Mouse (Mus musculus) embryo, embryonic 10.5 days (tissue): ENCODE results near the gene Adgre5.

Experiments
- DNase-seq: peaks from one replicate; pipeline ENCODE4 v3.0.0-alpha.2; 2015; ENCODE audit warnings: low spot score

Adgre5 gene

DNA sequence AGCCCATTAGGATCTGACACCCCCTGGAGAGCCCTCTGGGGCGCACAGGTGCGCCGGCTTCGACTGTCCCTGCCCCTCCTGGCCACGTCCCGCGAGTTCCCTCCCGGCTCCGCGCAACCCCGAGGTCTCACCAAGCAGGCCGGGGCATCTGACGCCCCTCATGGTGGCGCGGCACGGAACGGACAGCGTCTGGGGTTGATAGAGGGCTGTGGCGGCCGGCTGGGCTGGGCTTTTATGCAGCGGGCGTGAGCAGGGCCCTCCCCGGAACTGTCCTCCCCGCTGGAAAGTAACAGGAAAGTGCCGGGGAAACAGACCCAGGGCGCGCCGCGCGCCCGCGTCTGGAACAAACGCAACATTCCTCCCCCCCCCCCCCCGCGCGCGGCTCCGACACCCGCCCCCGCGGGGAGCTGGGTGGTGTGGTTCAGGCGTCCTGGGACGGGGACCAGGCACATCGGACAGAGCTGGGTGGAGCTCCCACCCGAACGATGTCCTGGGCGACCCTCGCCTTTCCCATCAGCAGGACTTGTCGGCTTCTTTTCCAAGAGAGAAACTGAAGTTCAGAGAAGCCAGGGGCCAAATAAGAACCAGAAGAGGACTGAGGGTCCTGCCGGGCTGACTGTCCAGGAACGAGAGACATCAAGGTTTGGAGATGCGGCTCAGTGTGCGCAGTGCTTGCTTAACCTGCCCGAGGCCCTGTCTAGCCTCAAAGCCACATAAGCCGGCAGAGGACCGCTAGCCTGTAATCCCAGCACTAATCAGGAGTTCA lies at the start of gene Adgre5:
Gene Adgre5 (minus strand): TSS at position 351 of the 766 bp plus-strand sequence.
- DNase-seq, result peak; percentile 55

DNA sequence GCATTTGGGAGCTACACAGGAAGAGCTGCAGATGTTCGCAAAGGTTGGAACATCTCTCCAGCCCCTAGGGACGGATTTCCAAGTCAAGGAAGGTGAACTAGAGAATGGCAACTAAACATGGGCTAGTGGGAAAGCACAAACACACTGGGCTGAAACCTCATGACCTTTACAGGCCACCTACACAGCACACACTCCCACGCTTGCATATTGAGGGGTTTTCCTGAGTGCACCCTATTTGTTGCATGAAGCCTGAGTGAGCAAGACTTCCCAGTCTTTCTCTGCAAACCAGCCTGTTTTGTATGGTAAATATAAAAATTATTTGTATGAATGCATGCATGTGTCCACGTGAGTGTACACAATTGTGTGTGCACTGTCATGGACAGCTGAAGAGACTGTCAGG lies 48.7 kb upstream of the Adgre5 start:
- no peak for DNase-seq

DNA sequence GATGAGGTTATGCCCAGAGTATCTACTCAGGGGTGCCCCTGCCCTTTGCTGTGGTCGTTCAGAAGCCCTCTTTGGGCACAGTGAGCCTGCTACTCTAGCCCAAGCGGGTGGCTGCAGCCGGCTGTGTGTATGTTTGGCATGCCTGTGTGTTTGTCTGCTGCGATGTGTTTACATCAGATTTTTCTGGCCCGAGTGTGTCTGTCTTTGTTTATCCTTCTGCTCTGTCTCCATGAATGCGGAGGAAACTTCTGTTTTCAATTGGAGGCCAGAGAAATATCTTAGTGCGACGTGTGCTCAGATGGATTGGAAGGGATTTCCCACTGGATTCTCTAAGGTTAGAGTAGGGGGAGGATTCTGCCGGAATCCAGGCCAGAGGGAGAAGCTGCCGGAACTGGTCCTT lies 43.9 kb upstream of the Adgre5 start:
- no peak for DNase-seq

DNA sequence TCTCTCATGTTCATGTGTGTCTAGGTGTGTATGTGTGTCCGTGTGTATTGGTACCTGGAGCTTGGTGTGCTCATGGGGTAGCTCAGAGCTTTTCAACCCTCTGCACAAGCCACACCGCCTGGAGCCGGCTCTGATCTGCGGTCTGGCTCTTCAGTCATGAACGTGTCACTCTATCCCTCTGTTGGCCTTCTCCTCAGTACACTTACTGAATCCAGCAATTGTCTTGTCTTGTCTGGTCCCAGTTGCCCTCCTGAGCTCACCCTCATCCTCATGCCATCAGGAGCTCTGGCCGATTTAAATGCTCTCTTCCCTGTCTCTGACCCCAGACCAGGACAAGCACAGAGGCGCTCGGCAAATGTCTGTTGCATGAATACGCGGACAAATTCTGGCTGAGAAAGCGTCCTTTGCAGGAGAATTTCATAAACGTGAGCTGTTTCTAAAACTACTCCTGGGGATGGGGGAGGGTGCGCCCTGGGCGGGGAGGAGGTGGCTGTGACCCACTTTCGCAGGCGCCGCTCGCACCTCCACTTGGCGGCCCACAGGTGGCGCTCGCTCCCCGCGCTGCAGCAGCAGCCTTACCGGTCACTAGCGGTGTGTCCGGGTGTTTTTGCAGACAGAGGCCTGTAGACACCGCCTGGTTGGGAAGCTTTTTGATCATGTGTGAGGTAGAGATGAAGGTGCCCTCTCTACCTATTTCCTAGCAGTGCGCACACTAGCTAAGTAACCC lies 41.9 kb upstream of the Adgre5 start:
- peak; percentile 81 for DNase-seq

DNA sequence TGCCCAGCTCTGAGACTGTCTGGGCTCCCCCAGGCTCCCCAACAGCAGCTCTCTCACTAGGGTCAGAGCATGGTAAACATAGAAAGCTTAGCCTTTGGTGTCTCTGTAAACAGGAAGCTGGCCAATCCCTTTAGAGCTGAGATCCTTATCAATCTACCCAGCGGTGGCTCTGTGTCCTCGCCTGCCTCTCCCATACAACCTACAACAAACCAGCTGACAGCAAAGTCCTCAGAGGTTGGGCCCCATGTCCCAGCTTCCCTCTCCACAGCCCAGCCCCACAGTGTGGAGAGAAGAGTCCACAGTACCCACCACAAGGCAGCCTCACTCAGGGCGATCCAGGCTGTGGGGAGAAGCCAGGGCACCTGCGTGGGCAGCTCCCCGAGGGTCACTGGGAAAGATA lies 38.5 kb upstream of the Adgre5 start:
- DNase-seq, result no peak

DNA sequence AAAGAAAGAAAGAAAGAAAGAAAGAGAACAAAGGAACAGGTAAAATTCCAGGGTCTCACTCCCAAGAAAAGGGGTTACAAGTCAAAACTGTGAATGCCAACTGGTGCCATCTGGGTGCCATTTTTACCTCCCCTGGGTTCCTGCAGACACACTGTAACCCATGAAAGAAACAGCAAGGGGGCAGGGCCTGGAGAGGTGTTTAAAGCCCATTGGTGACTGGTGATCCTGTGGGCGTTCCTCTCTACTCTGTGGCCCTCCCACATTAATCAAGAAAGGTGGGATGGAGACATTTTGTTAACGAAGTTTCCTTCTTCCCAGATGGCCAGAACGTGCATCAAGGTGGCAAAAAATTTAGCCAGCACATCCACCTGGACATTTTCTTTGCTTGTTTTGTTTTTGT lies 36.9 kb upstream of the Adgre5 start:
- no peak for DNase-seq

DNA sequence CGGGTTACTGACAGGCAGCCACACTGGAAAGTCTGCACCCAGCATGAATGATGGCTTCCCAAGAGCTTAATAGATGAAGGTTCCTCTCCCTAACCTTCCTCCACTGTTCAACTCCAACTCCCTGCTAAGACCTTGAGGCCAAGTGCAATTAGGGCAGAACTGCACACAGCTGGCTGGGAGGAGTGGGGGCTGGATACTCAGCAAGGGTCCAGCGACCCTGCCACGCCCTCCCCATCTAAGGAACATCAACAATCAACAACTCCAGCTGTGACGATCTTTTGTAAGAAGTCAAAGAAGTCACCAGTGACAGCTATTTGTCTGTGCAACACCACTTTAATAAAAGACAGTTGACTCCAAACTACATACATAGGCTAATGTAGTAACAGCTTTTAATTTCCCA lies 35.5 kb upstream of the Adgre5 start:
- no peak for DNase-seq

DNA sequence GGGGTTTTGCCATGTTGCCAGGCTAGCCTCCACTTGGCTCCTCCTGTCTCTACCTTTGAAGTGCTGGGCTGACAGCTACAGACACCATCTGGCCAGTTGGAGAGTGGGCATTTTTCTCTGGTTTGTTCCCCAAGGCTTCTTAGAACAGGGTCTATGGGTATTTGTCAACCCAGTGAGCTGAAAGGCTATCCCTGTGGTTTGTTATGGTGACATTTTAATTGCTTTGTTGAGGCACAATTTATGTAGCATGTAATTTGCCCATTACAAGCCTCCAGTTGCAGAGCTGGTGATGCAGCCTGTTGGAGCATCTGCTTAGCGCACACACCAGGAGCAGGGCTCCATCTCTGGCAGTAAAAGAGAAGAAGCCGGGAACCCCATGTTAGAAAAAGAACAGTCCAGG lies 33.1 kb upstream of the Adgre5 start:
- DNase-seq, result peak; percentile 47

DNA sequence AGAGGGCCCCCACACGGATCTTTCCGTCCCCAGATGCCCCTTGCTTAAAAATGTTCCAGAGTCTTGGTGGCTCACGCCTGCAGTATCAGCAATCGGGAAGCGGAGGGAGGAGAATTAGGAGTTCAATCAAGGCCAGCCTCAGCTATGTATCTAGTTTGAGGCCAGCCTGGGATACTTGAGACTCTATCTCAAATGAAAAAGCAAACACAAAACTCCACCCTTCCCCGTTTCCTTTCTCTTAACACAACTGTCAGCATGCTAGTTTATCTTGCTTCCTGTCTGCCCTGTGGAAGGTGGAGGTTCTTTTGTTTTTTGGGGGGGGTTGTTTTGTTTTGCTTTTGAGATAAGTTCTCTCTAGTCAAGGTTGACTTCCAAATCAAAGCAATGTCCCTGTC lies 32.3 kb upstream of the Adgre5 start:
- no peak for DNase-seq

DNA sequence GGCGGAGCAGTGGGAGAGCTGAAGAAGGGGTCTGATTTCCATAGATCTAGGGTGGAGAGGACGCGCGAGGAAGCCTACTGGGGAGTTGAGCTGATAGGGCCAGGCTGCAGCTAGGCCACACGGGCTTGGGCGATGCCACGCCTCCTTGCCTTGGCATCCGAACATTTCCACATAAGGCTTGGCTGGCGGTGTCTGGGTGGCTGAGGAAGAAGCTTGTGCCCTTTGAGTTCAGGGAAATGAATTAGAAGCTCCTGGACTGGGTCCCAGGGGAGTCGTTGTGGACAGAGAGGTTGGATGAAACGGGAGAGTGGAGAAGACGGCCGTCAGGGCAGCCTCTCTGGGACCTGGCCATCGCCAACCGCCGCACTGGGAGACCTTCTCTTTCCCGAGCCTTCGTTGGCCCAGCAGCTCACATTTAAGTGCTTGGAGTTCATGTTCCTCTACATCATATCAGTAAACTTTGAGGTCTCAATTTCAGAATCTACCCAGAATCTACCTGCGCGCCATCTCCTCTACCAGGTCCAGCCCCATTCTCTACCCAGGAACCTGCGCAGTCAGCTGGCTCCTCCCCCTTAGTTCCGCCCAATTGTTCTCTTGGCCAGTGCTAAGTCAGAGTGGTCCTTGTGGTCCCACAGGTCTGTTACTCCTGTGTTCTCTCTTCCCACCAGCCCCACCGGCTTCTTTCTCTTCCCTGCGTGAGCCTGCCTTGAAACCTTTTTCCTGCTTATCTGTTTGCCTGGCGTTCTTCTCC lies 31.8 kb upstream of the Adgre5 start:
- DNase-seq, result peak; percentile 60

DNA sequence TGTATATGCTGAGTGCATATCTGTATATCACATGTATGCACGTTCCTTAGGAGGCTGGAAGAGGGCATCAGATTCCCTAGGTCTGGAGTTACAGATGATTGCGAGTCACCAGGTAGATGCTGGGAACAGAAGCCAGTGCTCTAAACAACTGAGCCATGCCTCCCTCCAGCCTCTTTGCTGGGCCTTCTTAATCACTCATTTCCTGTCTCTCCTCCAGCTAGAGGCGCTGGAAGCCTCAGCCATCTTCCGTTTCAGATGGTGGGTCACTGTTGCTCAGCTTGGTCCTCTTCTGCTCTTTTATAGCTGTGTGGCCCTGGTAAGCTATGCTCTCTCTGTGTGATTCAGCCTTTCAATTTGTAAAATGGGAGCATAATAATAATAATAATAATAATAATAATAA lies 30.7 kb upstream of the Adgre5 start:
- DNase-seq, result no peak

DNA sequence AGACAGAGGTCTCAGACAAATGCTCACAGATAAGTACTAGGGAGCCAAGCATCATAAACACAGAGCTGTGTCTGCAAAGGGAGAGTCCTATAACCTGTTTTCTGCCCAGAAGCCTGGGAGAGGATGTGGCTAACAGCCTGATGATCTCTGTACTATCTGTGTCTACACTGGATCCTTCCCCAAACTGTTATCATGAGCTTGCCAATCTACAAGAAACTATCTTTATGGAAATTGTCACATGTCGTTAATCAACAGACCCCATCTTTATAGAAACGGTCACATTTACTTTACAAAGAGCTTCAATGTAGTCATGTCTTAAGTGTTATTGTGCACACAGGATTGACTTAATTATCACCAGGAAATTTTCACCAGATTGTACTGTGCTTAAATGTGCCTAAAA lies 29.5 kb upstream of the Adgre5 start:
- DNase-seq, result no peak

DNA sequence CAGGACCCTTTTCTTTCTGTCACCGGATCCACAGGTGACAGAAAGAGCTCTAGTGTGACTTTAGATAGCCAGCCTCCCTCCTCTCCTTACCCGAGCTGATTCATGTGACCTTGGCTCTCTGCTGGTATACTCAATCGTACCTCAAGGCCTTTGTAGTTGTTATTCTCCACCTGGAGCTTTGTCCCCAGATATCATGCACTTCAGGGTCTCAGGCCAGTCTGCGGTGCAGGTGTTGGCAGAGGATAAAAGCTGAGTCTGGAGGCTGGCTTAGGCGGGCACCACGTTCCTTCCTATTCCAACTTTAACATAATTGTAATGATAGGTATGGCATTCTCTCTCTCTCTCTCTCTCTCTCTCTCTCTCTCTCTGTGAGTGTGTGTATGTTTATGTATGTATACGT lies 28.6 kb upstream of the Adgre5 start:
- DNase-seq, result no peak

DNA sequence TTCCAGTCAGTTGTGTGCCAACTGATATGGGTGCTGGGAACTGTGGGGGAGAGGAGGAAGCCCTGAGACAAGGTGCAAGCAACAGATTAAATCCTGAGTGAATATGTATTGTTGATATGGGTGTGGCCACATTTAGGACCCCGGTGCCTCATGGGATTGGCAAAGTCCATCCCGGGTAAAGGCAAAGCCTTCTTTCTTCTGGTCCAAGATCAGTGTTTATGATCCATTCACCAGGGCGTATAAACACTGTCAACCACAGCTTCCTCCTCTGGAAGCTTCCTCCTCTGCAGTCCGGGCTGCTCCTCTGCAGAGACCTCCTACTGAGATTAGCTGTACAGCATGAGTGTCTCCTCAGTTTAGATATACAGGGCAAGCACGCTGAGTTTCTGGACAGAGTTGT lies 27.4 kb upstream of the Adgre5 start:
- DNase-seq, result no peak

DNA sequence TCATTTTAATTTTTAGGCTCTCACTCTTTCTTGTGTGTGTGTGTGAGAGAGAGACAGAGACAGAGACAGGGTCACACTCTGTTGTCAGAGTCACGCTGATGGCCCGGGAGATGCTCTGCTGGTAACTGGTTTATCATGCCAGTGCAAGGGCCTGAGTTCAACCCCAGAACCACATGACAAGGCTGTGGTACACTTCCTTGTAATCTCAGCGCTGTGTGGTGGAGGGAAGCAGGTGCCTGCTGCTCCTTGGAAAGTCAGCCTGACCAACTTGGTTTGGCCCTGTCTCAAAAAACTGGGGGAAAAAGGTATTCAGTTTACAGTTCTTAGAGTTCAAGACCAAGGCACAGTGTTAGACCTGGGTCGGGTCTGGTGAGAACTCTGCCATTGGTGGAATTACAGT lies 26.3 kb upstream of the Adgre5 start:
- no peak for DNase-seq

DNA sequence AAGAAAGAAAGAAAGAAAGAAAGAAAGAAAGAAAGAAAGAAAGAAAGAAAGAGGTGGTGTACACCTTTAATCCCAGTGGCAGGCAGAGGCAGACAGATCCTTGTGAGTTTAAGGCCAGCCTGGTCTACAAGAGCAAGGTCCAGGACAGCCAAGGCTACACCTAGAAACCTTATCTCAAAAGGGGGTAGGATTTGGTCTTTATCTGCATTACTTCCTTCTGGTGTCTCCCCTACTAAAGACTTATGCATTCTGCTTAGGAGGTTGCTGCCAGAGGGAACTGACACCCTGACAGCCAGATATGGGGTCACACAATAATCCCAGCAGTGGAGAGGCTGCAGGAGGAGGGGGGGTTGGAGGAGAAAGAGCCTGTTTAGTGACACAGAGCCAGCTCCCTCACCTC lies 24.5 kb upstream of the Adgre5 start:
- DNase-seq, result no peak

DNA sequence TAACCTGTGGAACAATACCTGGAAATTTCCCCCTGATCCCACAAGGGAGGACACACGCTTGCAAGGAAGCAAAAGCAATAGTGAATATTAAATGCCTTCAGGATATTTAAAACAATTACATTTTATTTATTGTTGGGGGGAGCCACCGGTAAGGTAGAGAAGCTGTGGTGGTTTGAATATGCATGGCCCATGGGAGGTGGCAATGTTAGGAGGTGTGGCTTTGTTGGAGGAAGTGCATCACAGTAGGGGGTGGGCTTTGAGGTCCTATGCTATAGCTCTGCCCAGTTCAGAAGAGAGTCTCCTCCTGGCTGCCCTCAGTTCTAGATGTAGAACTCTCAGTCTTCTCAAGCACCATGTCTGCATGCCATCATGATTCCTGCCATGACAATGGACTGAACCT lies 23.6 kb upstream of the Adgre5 start:
- no peak for DNase-seq

DNA sequence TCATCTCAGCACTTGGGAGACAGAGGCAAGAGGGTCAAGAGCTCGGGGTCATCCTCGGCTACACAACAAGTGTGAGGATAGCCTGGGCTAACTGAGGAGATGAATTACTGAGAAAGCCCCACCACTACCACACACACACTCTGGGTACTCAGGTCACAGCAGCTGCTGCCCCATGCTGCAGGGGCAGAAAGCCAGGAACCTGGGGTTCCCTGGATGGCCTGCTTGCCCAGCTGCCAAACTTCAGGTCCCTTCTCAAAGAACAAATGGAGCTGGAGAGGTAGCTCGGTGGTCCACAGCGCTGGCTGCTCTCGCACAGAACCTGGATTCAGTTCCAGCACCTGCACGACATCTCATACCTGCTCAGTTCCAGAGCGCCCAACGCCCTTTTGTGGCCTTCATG lies 23.0 kb upstream of the Adgre5 start:
- no peak for DNase-seq

DNA sequence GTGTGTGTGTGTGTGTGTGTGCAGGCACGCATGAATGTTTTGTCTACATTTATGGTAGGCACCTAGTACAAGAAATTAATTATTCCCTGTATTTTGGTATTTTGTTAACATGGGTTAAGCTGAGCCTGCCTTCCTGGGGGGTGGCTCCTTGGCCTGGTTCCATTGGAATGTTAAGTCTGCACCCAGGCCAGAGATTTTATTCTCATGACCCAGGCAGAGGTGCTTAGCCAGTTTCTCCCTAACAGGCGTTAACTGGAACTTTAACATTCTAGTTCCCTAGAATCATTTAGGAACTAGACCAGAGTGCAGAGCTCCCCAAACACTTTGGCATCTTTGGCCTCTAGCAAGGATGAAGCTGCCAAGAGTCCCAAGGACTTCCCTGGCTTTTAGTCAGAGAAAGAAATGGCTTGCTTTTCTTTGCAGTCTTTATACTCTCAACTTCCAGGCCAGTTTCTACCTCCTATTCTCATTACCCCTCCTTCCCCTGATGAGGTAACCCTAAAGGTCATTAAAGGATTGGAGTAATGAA lies 18.2 kb upstream of the Adgre5 start:
- DNase-seq, result no peak

DNA sequence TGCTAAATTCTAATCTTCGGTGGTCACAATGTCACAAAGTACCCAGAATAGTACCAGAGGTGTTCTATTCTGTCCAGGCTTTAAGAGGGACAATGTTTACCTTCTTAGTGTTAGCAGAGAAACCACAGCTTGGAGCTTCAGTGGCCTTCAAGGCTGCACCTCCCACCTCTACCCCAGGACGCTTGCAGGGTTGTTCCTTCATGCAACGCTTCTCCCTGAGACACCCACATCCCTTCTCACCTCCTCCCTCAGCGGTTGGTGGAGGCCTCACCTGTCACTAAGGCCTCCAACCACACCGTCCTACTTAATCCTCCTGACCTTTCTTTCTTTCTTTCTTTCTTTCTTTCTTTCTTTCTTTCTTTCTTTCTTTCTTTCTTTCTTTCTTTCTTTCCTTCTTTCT lies 17.2 kb upstream of the Adgre5 start:
- DNase-seq, result no peak

DNA sequence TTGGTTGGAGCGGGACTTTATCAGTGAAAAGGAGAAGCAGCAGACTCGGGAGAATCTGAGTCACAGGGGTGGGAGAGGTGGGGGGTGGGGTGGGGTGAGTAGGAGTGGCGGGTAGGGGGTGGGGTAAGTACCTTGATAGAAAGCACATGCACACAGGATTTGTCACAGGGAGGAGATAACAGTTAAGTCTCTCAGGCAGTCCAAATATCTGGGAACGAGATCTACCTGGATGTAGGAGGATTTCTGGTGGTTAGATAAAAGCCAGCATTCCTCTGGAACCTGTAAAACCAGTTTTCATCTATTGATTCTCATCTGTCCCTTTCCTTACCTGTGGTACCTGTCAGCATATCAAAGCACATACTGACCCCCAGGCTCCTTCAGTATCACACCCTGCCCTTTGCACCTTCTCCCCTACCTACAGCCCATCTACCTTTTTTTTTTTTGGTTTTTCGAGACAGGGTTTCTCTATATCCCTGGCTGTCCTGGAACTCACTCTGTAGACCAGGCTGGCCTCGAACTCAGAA lies 16.0 kb upstream of the Adgre5 start:
- no peak for DNase-seq

DNA sequence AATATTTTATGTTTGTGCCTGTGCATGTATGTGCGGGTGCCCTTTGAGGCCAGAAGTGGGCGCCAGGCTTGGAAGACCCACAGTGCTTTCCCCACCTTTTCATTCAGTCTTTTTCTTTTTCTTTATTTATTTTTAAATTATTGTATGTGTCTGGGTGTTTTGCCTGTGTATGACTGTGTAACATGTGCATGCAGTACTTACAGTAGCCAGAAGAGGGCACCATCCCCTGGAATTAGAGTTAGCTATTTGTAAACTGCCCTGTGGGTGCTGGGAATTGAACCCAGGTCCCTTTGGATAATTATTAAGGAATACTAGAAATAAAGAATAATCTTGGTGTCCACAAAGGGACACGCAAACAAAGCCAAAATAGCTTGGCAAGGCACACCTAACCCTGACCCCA lies 15.1 kb upstream of the Adgre5 start:
- no peak for DNase-seq

DNA sequence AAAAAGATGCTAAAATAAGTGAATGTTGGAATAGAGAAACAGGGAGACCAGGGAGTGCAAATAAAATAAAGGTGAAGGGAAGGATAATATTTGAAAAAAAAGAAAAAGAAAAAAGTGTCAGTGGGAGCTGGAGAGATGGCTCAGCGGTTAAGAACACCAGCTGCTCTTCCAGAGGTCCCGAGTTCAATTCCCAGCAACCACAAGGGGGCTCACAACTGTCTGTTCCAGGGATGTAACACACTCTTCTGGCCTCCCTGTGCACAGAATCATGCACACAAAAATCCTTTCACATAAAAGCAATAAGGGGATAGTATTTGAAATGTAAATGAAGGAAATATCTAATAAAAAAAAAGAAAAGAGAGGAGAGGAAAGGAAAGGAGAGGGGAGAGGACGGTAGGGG lies 13.0 kb upstream of the Adgre5 start:
- DNase-seq, result no peak
